Mouse (Mus musculus): ENCODE measurements around the gene Tmem200b.

- TF ChIP-seq CTCF (IDR thresholded peaks at IDR 0.05; ENCODE audit: low read depth) (no peak), EP300 (optimal IDR thresholded peaks at IDR 0.05) (no peak)
Observed at GRCm38 (mm10) chr4:131885376-131885775, 36.2 kb upstream of the Tmem200b start.

Measured in stomach, postnatal 0 days (tissue).